Mouse (Mus musculus) ES-Bruce4 (cell line): ENCODE results near the gene Ppp1r1b. TPM values are rescaled to one million over a fixed set of nuclear protein-coding genes. Genes with fewer than 3 reads are reported as not detected.

Experiments used
- H3K27ac ChIP-seq: 2 replicates; pipeline ENCODE4 v1.5.1; 2012; ENCODE audit warnings: low read length, inconsistent platforms; ENCODE audit not compliant: insufficient read depth
- H3K27me3 ChIP-seq: 2 replicates; pipeline ENCODE4 v1.6.1; 2012; ENCODE audit warnings: mild to moderate bottlenecking, low read length, inconsistent platforms; ENCODE audit not compliant: control insufficient read depth, poor library complexity, insufficient read depth, severe bottlenecking
- H3K36me3 ChIP-seq: 2 replicates; pipeline ENCODE4 v1.6.1; 2012; ENCODE audit warnings: inconsistent platforms, mild to moderate bottlenecking, low read length, moderate library complexity; ENCODE audit not compliant: control insufficient read depth, poor library complexity, insufficient read depth, severe bottlenecking
- H3K4me1 ChIP-seq: one replicate; pipeline ENCODE4 v1.8.1; 2011; ENCODE audit warnings: low read length; ENCODE audit not compliant: control insufficient read depth, insufficient read depth
- H3K4me3 ChIP-seq: 2 replicates; pipeline ENCODE4 v1.5.1; 2011; ENCODE audit warnings: low read depth, mild to moderate bottlenecking, low read length
- H3K9ac ChIP-seq: 2 replicates; pipeline ENCODE4 v1.6.1; 2012; ENCODE audit warnings: low read depth, mild to moderate bottlenecking, inconsistent platforms; ENCODE audit not compliant: poor library complexity, severe bottlenecking
- H3K9me3 ChIP-seq: replicated peaks from 2 replicates; pipeline ENCODE4 v1.6.1; 2012; ENCODE audit warnings: mild to moderate bottlenecking, low read length, inconsistent platforms; ENCODE audit not compliant: control insufficient read depth, poor library complexity, insufficient read depth, severe bottlenecking
- CTCF ChIP-seq: IDR thresholded peaks from one replicate; pipeline ENCODE4 v1.8.1; 2011; ENCODE audit warnings: low read depth, low read length
- EP300 ChIP-seq: IDR thresholded peaks from 2 replicates; pipeline ENCODE4 v1.6.1; 2011; ENCODE audit warnings: low read depth, low read length; ENCODE audit not compliant: insufficient read depth
- POLR2A ChIP-seq: IDR thresholded peaks from one replicate; pipeline ENCODE4 v1.8.1; 2011; ENCODE audit warnings: low read length; ENCODE audit not compliant: insufficient read depth
- polyA plus RNA-seq: library from polyadenylated mRNA; stranded (reverse); fragments of >200 nt; gene quantifications from 2 replicates; pipeline ENCODE4 v1.2.4, GENCODE M21; 2011; ENCODE audit warnings: low read depth; ENCODE audit not compliant: missing spikeins, insufficient read depth, insufficient read length

Gene Ppp1r1b
- polyA plus RNA-seq, 1 experiment = 1.5 TPM

- H3K4me3 ChIP-seq = no peak overlapping the region
- no peaks in the 10 kb centered on the region for H3K9me3 ChIP-seq
- H3K9ac ChIP-seq = no peak overlapping the region
- TF ChIP-seq CTCF (no peak), EP300 (no peak), POLR2A (no peak)
- H3K4me1 ChIP-seq = no peaks in the 10 kb centered on the region
- peaks cover 35% of the 10 kb centered on the region for H3K27me3 ChIP-seq
- no peaks in the 10 kb centered on the region for H3K36me3 ChIP-seq
- no peak overlapping the region for H3K27ac ChIP-seq
Measured at GRCm38 (mm10) chr11:98330745-98331204, 17.4 kb upstream of the Ppp1r1b start.

GRCm38 (mm10) chr11:98331401-98331800 is 16.8 kb upstream of the Ppp1r1b start:
- H3K4me1 ChIP-seq = no peaks in the 10 kb centered on the region
- TF ChIP-seq EP300 (no peak), POLR2A (no peak), CTCF (no peak)
- no peak overlapping the region for H3K4me3 ChIP-seq
- H3K9me3 ChIP-seq = no peaks in the 10 kb centered on the region
- no peak overlapping the region for H3K27ac ChIP-seq
- no peak overlapping the region for H3K9ac ChIP-seq
- H3K27me3 ChIP-seq = peaks cover 33% of the 10 kb centered on the region
- H3K36me3 ChIP-seq = no peaks in the 10 kb centered on the region

- Histone ChIP-seq H3K36me3 (no peaks in the 10 kb centered on the region), H3K9ac (no peak overlapping the region), H3K27me3 (peaks cover 30% of the 10 kb centered on the region), H3K9me3 (no peaks in the 10 kb centered on the region), H3K27ac (no peak overlapping the region), H3K4me1 (no peaks in the 10 kb centered on the region), H3K4me3 (no peak overlapping the region)
- no peak for TF ChIP-seq EP300
- no peak for TF ChIP-seq CTCF
- TF ChIP-seq POLR2A = no peak
Measured at GRCm38 (mm10) chr11:98332186-98332585, 16.0 kb upstream of the Ppp1r1b start.

- Histone ChIP-seq H3K4me3 (no peak overlapping the region), H3K27ac (no peak overlapping the region), H3K4me1 (no peaks in the 10 kb centered on the region), H3K36me3 (no peaks in the 10 kb centered on the region), H3K9me3 (no peaks in the 10 kb centered on the region), H3K27me3 (peaks cover 30% of the 10 kb centered on the region), H3K9ac (no peak overlapping the region)
- TF ChIP-seq EP300 (no peak), POLR2A (no peak)
Measured at GRCm38 (mm10) chr11:98332841-98333240, 15.4 kb upstream of the Ppp1r1b start.

GRCm38 (mm10) chr11:98333263-98333696 is 14.9 kb upstream of the Ppp1r1b start:
- H3K4me1 ChIP-seq = no peaks in the 10 kb centered on the region
- H3K9ac ChIP-seq = no peak overlapping the region
- no peak overlapping the region for H3K27ac ChIP-seq
- TF ChIP-seq CTCF (no peak), POLR2A (no peak), EP300 (no peak)
- no peak overlapping the region for H3K4me3 ChIP-seq
- H3K27me3 ChIP-seq = peaks cover 27% of the 10 kb centered on the region
- no peaks in the 10 kb centered on the region for H3K36me3 ChIP-seq
- H3K9me3 ChIP-seq = no peaks in the 10 kb centered on the region

GRCm38 (mm10) chr11:98333981-98334741 is 14.0 kb upstream of the Ppp1r1b start:
- Histone ChIP-seq H3K9ac (no peak overlapping the region), H3K27me3 (peaks cover 27% of the 10 kb centered on the region), H3K4me3 (peak overlapping the region; percentile 24), H3K9me3 (no peaks in the 10 kb centered on the region), H3K27ac (no peak overlapping the region), H3K4me1 (no peaks in the 10 kb centered on the region), H3K36me3 (no peaks in the 10 kb centered on the region)
- TF ChIP-seq EP300 = no peak
- no peak for TF ChIP-seq CTCF
- no peak for TF ChIP-seq POLR2A
